In genomic region chr2:96853797-96854196, GRCm38 (mm10) we compare ENCODE assay signal across 15 mouse cellular contexts.
"Had no signal": no experiment of that assay in that cellular context is flagged by ENCODE, and none has a peak within 500 bp of the region (broad histone marks: within the 10 kb centered on the region; RNA-seq: fewer than 3 reads in every experiment).

No protein-coding gene starts in this region.

- H3K4me3 ChIP-seq: neural tube, embryonic 15.5 days; stomach, embryonic 15.5 days had no signal

- DNase-seq: retina, postnatal 1 day; right cerebral cortex, adult 18-20 months; right cerebral cortex, postnatal 14 days; right cerebral cortex, postnatal 25 days; right cerebral cortex, postnatal 4 days; spleen, adult 18-20 months; thymus, adult 18-20 months; thymus, adult 2 months; thymus, postnatal 14 days; thymus, postnatal 25 days; thymus, postnatal 36 days; thymus, postnatal 4 days had no signal

- H3K27ac ChIP-seq: neural tube, embryonic 15.5 days; stomach, embryonic 15.5 days; stomach, postnatal 0 days had no signal
